Mouse (Mus musculus): ENCODE data around the gene Pdrg1.

Gene Pdrg1

DNA sequence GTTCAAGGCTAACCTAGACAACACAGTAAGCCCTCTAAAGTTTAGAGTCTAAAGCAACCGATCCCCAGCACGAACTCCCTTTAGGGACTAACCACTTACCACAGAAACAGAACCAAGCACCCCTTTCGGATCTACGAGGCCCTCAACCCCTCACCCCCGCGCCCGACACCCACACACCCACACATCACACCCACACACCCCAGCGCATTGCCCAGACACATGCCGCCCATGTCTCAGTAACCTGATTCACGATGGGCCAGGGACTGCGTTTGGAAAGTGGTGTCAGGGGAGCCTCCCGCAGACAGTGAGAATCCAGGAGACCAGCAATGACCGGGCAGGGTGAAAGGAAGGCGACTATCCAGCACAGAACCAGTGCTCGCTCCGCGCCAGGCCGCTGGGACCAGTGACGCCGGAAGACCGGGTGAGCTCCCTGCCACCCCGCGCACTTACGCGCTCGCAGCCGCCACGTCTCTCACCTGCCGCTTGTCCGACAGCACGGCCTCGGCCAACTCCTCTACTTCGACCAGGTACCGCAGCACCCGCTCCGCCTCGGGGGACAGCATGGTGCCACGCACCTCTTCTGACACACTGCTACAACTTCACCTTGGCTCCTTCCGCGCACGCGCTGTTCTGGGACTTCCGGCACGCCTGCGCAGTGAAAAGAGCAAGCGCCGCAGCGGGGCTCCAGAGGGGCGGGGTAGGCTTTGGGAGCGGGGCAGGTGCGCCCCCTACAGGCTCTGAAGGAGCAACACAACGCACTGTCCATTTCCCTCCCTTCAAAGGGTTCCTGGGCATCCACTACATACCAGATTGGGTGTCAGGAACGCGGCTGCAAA, at the start of gene Pdrg1:
TSS of gene Pdrg1 (minus strand) at position 670 of the 836 bp plus-strand sequence.
- DNase-seq: peak; percentile 96

- peak; percentile 42 for DNase-seq
These were observed 49.2 kb upstream of the Pdrg1 start for GRCm38 (mm10) chr2:153064190-153064970.

DNA sequence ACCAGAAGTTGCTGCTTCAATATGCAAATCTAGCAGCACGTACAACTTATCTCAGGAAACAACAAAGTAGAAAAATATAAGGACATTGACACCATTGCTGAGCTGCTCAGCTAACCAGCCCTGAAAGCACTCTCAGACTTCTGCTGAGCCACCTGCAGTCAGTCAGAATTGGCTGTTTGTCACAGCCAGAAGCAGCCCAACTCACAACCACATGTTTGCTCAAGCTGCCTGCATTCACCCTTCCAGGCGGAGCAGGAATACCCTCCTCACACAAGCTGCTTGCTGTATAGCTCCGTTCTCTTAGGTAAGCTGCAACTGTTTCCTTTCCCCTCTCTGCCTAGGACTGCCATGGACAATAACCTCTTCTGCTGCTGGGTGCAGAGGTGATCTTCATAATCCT, 48.2 kb upstream of the Pdrg1 start:
- DNase-seq: no peak

GRCm38 (mm10) chr2:153060216-153060615, 45.0 kb upstream of the Pdrg1 start:
- peak; percentile 30 for DNase-seq

- no peak for DNase-seq
These were observed 43.1 kb upstream of the Pdrg1 start for GRCm38 (mm10) chr2:153058365-153058764.

DNA sequence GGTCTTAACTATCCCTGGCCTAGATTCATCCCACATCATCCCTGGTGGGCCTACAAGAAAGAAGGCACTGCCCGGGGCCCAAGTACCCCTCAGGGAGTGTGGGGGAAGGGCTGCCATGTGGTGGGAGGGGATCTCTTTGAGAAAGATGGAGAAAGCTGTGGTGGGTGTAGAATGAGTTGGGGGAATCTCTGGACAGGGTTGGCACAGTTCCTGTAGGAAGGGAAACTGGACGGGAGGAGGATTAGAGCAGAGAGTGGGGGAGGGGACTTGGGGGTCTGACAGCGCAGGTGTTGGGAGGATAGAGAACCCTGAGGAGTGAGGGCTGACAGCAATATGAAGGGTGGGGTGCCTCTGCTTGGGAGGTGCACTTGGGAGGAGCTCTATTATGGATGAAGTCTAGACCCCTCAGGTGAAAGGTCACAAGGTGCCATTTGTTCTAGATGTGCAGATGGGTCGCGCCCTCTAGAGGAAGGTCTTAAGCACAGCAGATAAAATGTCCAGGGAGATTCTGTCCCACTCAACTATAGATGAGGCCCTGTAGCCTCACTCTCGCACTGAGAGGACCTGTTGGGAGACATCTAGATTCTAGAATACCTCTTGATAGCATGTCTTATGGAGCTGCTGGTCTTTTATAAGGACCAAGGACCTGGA, 40.2 kb upstream of the Pdrg1 start:
- no peak for DNase-seq

DNA sequence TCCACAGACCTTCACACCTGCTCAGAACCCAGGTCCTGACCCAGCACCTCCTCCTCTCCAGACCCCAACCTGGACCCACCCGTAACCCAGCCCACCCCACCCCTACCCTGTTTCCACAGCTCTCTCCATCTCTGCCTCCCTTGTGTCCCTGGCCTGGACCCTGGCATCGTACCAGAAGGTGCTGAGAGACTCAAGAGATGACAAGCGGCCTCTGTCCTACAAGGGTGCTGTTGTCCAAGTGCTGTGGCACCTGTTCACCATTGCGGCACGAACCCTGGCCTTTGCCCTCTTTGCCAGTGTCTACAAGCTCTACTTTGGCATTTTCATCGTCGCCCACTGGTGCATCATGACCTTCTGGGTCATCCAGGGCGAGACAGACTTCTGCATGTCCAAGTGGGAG, 38.7 kb upstream of the Pdrg1 start:
- no peak for DNase-seq

DNA sequence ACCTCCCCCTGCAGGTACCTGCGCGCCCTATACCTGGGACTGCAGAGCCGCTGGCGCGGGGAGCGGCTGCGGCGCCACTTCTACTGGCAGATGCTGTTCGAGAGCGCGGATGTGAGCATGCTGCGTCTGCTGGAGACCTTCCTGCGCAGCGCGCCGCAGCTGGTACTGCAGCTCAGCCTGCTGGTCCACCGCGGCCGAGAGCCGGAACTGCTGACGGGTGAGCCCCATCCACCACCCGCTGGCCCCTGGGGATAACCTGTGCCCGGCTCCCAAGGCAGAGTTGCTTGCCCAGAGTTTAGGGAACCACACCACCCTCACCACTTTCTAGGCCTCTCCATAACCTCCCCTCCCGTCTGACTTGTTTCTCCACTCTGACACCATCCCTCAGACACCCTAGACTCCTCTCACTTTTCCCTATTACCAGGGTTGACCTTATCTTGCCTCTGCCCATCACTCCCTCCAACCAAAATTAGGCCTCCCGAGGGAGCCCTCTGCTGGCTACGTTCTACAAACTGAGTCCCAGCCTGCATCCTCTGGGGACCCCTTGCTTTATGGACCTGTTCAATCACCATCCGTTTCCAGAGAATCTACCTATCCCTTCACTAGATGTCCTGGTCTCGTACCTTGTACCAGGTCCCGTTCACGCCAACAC, 37.6 kb upstream of the Pdrg1 start:
- DNase-seq: no peak

GRCm38 (mm10) chr2:153051537-153051936, 36.3 kb upstream of the Pdrg1 start:
- no peak for DNase-seq

DNA sequence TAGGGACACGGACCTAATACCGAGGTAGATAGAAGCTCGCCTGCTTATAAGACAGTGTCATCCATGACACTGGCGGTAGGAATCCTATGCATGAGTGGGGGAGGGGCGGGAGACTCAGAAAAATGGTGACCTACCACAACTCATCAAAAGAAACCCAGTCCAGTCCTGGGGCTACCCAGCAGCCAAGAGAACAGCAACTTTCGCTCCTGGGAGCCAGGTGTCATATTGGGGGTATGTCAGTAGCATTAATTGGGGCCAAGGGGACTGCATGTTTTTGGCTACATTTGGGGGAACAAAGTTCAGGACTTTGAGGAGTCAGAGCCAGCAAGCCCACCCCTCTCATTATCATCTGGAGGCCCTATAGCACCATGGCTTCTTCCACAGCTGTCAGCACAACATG, 35.9 kb upstream of the Pdrg1 start:
- DNase-seq: no peak

DNA sequence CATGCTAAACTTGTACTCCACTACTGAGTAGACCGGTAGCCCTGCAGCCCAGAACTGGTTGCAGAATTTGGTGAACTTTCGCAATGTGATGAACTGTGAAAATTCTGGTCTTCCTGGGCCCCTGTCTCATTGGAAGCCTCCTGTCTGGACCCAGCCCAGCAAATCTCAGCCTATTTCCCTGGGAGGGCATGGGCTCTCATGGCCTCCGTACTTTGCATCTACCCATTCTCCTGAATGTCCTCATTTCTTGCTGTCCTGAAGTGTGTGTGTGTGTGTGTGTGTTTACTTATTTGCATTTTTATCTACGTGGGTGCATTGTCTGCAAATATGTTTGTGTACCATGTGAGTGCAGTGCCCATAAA, 34.8 kb upstream of the Pdrg1 start:
- DNase-seq: no peak

DNA sequence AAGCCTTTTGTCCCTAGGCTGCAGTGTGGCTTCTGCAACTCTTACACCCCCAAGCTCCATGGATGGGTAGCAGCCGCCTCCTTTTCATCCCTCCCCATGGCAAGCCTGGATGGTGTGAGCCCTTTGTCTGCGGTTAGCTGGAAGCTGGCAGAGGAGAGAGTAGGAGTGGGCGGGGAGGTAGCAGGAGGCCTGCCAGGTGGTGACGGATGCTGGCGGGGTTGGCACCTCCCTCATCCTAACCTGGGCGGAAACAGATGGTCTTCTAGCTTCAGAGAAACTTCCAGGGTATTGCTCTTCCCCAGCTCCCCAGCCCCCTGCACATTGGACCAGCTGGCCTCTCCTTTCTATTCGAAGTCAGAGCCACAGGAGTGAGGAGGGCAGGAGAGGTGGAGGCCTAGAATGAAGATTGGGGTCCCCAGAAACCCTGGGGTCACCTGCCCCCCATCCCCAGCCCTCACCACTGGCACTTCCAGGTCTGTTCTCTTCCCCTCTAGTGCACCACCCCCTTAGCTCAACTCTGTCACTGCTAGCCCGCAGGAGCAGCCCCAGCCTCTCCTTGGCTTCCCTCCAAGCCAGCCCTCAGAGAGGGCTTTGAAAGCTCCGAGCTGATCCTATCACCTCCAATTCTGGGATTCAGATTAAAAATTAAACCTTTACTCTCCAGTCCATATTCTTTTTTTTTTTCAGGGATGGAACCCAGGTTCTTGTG, 34.2 kb upstream of the Pdrg1 start:
- no peak for DNase-seq

DNA sequence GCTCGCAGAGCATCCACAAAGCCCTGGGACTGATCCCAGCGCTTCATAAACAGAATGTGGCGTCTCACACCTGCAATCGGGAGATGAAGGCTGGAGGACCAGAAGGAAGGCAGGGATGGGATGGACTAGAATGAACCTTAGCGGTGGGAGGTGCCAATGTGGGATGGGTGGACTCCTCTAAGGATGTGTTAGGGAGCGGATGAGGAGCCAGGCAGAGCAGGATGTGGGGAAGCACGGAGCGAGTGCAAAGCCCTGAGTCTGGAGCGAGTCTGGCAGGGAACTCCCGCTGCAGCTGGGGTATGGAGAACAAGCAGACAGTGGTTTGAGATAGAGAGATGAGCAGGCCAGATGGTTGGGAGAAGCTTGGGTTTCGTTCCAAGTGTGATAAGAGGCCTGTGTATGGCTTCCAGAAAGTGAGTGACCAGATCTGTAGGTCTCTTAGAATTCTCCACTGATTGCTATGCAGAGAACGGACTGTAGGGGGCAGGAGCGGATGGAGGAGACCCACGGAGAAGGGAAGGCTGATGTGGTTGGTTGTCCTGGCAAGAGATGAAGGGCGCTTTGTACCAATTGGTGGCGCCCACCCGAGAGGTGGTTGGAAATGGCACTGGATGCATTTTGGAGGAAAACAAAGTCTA, 32.7 kb upstream of the Pdrg1 start:
- peak; percentile 75 for DNase-seq

GRCm38 (mm10) chr2:153045884-153046299, 30.7 kb upstream of the Pdrg1 start:
- no peak for DNase-seq

DNA sequence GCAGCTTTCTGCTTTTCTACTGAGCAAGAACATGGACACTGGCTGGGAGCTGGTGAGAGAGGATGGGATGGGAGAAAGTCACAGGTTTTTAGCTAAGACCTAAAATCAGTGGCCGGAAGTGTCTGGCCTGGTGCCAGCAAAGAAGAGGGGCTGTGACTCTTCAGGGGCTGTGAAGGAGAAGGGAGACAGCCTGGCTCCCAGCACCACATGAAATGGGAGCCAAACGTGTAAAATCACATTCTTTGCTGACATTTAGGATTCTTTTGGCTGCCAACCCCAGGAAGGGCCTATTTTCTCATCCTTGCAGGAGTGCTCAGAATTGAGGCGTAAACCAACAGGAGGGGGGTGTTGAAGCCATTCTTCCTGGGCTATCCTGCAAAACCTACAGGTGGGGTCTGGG, 28.7 kb upstream of the Pdrg1 start:
- DNase-seq: no peak

- no peak for DNase-seq
These were observed 21.5 kb upstream of the Pdrg1 start for GRCm38 (mm10) chr2:153036690-153037089.

GRCm38 (mm10) chr2:153033545-153034230, 18.5 kb upstream of the Pdrg1 start:
- DNase-seq: no peak

DNA sequence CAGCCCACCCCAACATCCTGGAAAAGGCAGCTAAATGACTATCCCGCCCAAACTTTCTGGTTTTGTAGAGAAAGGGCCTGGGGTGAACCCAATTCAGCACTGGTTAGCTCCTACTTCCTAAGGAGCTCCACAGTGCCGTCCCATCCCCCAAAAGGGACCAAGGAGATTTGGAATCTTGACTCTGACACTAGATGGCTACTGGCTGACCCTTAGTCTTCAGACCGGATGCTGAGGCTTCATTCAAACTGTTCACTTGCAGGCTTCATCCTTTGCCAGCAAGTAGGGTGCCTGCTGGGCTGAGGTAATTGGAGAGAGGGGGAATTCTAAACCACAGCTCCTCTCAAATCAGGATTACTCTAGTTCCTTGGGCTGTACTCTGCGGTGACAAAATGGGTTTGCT, 17.7 kb upstream of the Pdrg1 start:
- no peak for DNase-seq

DNA sequence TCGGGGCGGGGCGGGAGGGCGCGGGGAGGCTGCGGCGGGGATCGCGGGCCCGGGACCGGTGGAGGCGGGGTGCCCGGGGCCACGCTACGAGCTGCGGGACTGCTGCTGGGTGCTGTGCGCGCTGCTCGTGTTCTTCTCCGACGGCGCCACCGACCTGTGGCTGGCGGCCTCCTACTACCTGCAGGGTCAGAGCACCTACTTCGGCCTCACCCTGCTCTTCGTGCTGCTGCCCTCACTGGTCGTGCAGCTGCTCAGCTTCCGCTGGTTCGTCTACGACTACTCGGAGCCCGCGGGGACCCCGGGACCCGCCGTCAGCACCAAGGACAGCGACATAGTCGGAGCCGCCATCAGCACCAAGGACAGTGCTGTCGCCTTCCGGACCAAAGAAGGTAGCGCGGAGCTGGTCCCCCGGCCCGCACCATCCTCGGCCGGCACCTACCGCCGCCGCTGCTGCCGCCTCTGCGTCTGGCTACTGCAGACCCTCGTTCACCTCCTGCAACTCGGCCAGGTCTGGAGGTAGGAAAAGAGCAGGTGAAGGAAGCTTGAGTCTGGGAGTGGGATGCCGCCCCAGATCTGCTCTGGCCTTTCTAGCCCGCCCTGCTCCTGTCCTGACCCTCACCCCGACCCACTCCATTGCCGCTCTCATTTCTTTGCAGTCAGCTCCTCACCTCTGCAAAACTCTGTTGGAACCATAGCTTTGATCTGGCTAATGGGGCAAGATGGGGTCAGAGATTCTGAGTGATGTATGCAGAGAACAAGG, 17.0 kb upstream of the Pdrg1 start:
- peak; percentile 65 for DNase-seq
